ENCODE assay signal across 8 mouse cellular contexts in the genomic region with DNA sequence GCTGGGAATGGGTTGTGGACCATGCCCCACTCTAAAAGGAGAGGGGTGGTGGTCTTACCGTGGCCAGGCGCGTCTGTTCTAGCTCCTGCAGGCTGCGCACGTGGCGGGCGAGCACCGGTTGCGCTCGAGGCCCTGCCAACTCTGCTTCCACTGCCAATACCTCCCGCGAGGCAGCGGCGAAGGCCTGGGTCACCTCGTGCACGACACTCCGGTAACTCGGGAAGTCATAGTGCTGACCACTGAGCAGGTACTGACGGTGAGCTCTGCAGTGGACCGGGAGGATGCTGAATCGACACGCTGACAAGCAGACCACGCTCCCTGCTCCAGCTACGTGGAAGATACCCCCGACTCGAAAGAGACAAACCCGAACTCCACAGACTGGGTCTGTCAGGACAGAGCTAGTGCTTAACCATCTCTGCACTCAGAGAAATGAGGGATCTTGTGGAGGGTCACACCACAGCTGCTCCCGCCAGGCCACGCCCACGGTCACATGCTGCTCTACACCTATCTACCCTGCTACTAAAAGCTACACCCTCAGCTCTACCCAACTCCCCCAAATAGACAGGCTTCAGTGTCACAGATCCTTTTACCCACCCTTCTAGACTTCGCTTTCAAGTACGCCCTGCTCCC. TPM values are rescaled to one million over a fixed set of nuclear protein-coding genes. Genes with fewer than 3 reads are reported as not detected.
A peak's percentile ranks its signal among the peaks of the same experiment; 100 is the strongest.
DNase-seq lines count a peak whose midpoint lies in the region; ATAC-seq and TF ChIP-seq lines count a peak whose summit lies in the region.

No protein-coding gene starts in this region.

- H3K27me3 ChIP-seq in embryonic facial prominence, embryonic 10.5 days (replicated peaks; ENCODE audit: low read depth, poor library complexity, severe bottlenecking): peaks cover 38% of the 10 kb centered on the region
- H3K27me3 ChIP-seq in hindbrain, embryonic 11.5 days (ENCODE audit: control insufficient read depth, insufficient read depth, low read length): peaks cover 29% of the 10 kb centered on the region

- peak overlapping the region; percentile 75 for H3K4me2 ChIP-seq in hindbrain, embryonic 11.5 days (replicated peaks; ENCODE audit: low read depth, low read length)

- H3K9me3 ChIP-seq in embryonic facial prominence, embryonic 10.5 days: no peaks in the 10 kb centered on the region
- H3K9me3 ChIP-seq in hindbrain, embryonic 11.5 days (ENCODE audit: control insufficient read depth, low read length): no peaks in the 10 kb centered on the region

- 36% methylated on average over 32 of the region's 32 CpGs for WGBS in embryonic facial prominence, embryonic 10.5 days
- WGBS in hindbrain, embryonic 11.5 days: 33% methylated on average over 32 of the region's 32 CpGs

- peak; percentile 33 for ATAC-seq in hindbrain, embryonic 11.5 days (ENCODE audit: low FRiP score)
- peak; percentile 5; the same call in 1 of the 2 replicates for ATAC-seq in megakaryocyte progenitor cell, adult 5-6 weeks (replicated peaks; ENCODE audit: poor library complexity)

- H3K27ac ChIP-seq in left cerebral cortex, adult 2 months: peak overlapping the region; percentile 99
- peak overlapping the region; percentile 96 for H3K27ac ChIP-seq in embryonic facial prominence, embryonic 10.5 days (replicated peaks)
- peak overlapping the region; percentile 75; the same call in 1 of the 2 replicates for H3K27ac ChIP-seq in hindbrain, embryonic 11.5 days (ENCODE audit: low read depth, low read length)

- intact Hi-C loops in left cerebral cortex, adult 2 months (cut with DNase I): loop anchor here (1.0 to 10.0 kb wide), 4 partner anchors 33 to 151 kb away; a partner anchor contains a TSS
- intact Hi-C loops in left cerebral cortex, postnatal 25 days (cut with DNase I): loop anchor here (5.0 kb wide), 1 partner anchor 154 kb away; a partner anchor contains a TSS
- intact Hi-C loops in gastrocnemius, postnatal 36 days (cut with DNase I): loop anchor here (2.0 kb wide), 1 partner anchor 89 kb away; no protein-coding TSS in a partner anchor

- TF ChIP-seq CTCF in left cerebral cortex, adult 2 months (IDR thresholded peaks at IDR 0.05): no peak

- peaks cover 46% of the 10 kb centered on the region for H3K36me3 ChIP-seq in embryonic facial prominence, embryonic 10.5 days (replicated peaks)
- peaks cover 10% of the 10 kb centered on the region for H3K36me3 ChIP-seq in hindbrain, embryonic 11.5 days (ENCODE audit: control insufficient read depth, insufficient read depth, low read length)

- DNase-seq in left cerebral cortex, adult 2 months (ENCODE audit: extremely low spot score in 1 of 2, low spot score in 2 of 2): no peak
- DNase-seq in left cerebral cortex, postnatal 25 days (ENCODE audit: low spot score in 2 of 2): no peak
- no peak for DNase-seq in embryonic facial prominence, embryonic 10.5 days (ENCODE audit: low spot score)
- no peak for DNase-seq in hindbrain, embryonic 11.5 days (ENCODE audit: low spot score)
- DNase-seq in gastrocnemius, postnatal 36 days: no peak
- no peak for DNase-seq in urinary bladder, postnatal 36 days (ENCODE audit: low spot score in 2 of 2)
- no peak for DNase-seq in embryo, embryonic 10.5 days (ENCODE audit: low spot score)

- peak overlapping the region; percentile 74 for H3K9ac ChIP-seq in hindbrain, embryonic 11.5 days (ENCODE audit: low read depth, low read length)

- H3K4me3 ChIP-seq in left cerebral cortex, adult 2 months: peak overlapping the region; percentile 73
- H3K4me3 ChIP-seq in embryonic facial prominence, embryonic 10.5 days: peak overlapping the region; percentile 70
- peak overlapping the region; percentile 55 for H3K4me3 ChIP-seq in hindbrain, embryonic 11.5 days (ENCODE audit: low read depth, low read length)

- peaks cover 79% of the 10 kb centered on the region for H3K4me1 ChIP-seq in embryonic facial prominence, embryonic 10.5 days
- H3K4me1 ChIP-seq in hindbrain, embryonic 11.5 days (replicated peaks; ENCODE audit: control insufficient read depth, insufficient read depth, low read length): peaks cover 14% of the 10 kb centered on the region

RNA-seq across cellular contexts. Expression of a gene that starts 0.7 kb away (rescaled TPM):
- 100 to 1,000 TPM; 108 to 110 TPM for total RNA-seq in left cerebral cortex, adult 2 months (2021)
- total RNA-seq in left cerebral cortex, postnatal 25 days (2021): 100 to 1,000 TPM; 104 TPM
- polyA plus RNA-seq in embryonic facial prominence, embryonic 10.5 days (2016; fragmentation: Nextera tagmentation; extraction: Ambion mirVana): 118 and 138 TPM in 2 replicates
- polyA plus RNA-seq in hindbrain, embryonic 11.5 days (2014; fragmentation: Nextera tagmentation; extraction: Ambion mirVana): 129 and 136 TPM in 2 replicates
- 40.6 and 41.3 TPM in 2 replicates for total RNA-seq in megakaryocyte progenitor cell, adult 5-6 weeks (2015)
- 42.1 and 50.4 TPM in 2 replicates for total RNA-seq in megakaryocyte progenitor cell, adult 5-6 weeks (2017)
- total RNA-seq in gastrocnemius, postnatal 36 days (2021): 100 to 1,000 TPM; 126 to 128 TPM

RNA-seq across cellular contexts. Expression of a gene that starts 4.8 kb away (rescaled TPM):
- total RNA-seq in left cerebral cortex, adult 2 months (2021): 100 to 1,000 TPM; 788 to 861 TPM
- 100 to 1,000 TPM; 886 to 927 TPM for total RNA-seq in left cerebral cortex, postnatal 25 days (2021)
- polyA plus RNA-seq in embryonic facial prominence, embryonic 10.5 days (2016; fragmentation: Nextera tagmentation; extraction: Ambion mirVana): 908 and 951 TPM in 2 replicates
- 814 and 839 TPM in 2 replicates for polyA plus RNA-seq in hindbrain, embryonic 11.5 days (2014; fragmentation: Nextera tagmentation; extraction: Ambion mirVana)
- total RNA-seq in megakaryocyte progenitor cell, adult 5-6 weeks (2015): 3,077 and 3,244 TPM in 2 replicates
- 4,035 and 5,307 TPM in 2 replicates for total RNA-seq in megakaryocyte progenitor cell, adult 5-6 weeks (2017)
- total RNA-seq in gastrocnemius, postnatal 36 days (2021): 100 to 1,000 TPM; 787 to 802 TPM

RNA-seq across cellular contexts. Expression of a gene that starts 12.9 kb away (rescaled TPM):
- 1 to 10 TPM; 2.6 to 3.0 TPM for total RNA-seq in left cerebral cortex, adult 2 months (2021)
- total RNA-seq in left cerebral cortex, postnatal 25 days (2021): 1 to 10 TPM; 2.3 to 3.5 TPM
- polyA plus RNA-seq in embryonic facial prominence, embryonic 10.5 days (2016; fragmentation: Nextera tagmentation; extraction: Ambion mirVana): 103 and 116 TPM in 2 replicates
- polyA plus RNA-seq in hindbrain, embryonic 11.5 days (2014; fragmentation: Nextera tagmentation; extraction: Ambion mirVana): 2.4 and 6.6 TPM in 2 replicates
- total RNA-seq in megakaryocyte progenitor cell, adult 5-6 weeks (2015): not detected in 2 replicates
- not detected in 2 replicates for total RNA-seq in megakaryocyte progenitor cell, adult 5-6 weeks (2017)
- 1 to 10 TPM; 3.4 to 3.8 TPM for total RNA-seq in gastrocnemius, postnatal 36 days (2021)

RNA-seq across cellular contexts. Expression of a gene that starts 18.7 kb away (rescaled TPM):
- 100 to 1,000 TPM; 295 to 302 TPM for total RNA-seq in left cerebral cortex, adult 2 months (2021)
- 100 to 1,000 TPM; 264 to 286 TPM for total RNA-seq in left cerebral cortex, postnatal 25 days (2021)
- 28.3 and 29.4 TPM in 2 replicates for polyA plus RNA-seq in embryonic facial prominence, embryonic 10.5 days (2016; fragmentation: Nextera tagmentation; extraction: Ambion mirVana)
- polyA plus RNA-seq in hindbrain, embryonic 11.5 days (2014; fragmentation: Nextera tagmentation; extraction: Ambion mirVana): 15.6 and 19.6 TPM in 2 replicates
- total RNA-seq in megakaryocyte progenitor cell, adult 5-6 weeks (2015): not detected in 2 replicates
- total RNA-seq in megakaryocyte progenitor cell, adult 5-6 weeks (2017): not detected in 2 replicates
- not detected for total RNA-seq in gastrocnemius, postnatal 36 days (2021)

RNA-seq across cellular contexts. Expression of a gene that starts 21.7 kb away (rescaled TPM):
- total RNA-seq in left cerebral cortex, adult 2 months (2021): 100 to 1,000 TPM; 392 to 410 TPM
- total RNA-seq in left cerebral cortex, postnatal 25 days (2021): 100 to 1,000 TPM; 403 TPM
- polyA plus RNA-seq in embryonic facial prominence, embryonic 10.5 days (2016; fragmentation: Nextera tagmentation; extraction: Ambion mirVana): 278 and 285 TPM in 2 replicates
- 226 and 243 TPM in 2 replicates for polyA plus RNA-seq in hindbrain, embryonic 11.5 days (2014; fragmentation: Nextera tagmentation; extraction: Ambion mirVana)
- 74.6 and 90.4 TPM in 2 replicates for total RNA-seq in megakaryocyte progenitor cell, adult 5-6 weeks (2015)
- 114 and 133 TPM in 2 replicates for total RNA-seq in megakaryocyte progenitor cell, adult 5-6 weeks (2017)
- 100 to 1,000 TPM in 1 of 2 experiments, 10 to 100 TPM in 1; 99.3 to 107 TPM for total RNA-seq in gastrocnemius, postnatal 36 days (2021)
